Mouse (Mus musculus): ENCODE data around the gene P2rx3.

DNA sequence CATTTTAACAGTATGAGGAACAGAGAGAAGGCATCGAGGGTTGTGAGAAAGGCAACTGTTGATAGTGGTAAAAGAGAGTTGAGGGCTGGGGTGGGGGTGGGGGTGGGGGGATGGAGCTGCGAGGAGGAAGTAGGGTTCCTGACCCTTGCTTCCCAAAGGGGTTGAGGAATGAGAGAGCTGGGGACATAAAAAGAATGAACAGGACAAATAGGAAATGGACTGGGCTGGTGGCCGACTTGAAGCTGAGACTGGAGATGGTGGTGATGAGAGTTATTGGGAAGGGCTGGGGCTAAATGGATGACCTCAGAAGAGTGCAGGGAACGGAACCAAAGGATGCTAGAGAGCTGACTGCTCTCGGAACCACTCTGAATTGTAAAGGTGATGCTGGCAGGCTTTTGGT, 19.4 kb upstream of the P2rx3 start:
- TF ChIP-seq MAX (IDR thresholded peaks at IDR 0.05) = no peak
- no peak for TF ChIP-seq USF1 (IDR thresholded peaks at IDR 0.05; ENCODE audit: low read depth)
- TF ChIP-seq CTCF (IDR thresholded peaks at IDR 0.05; ENCODE audit: control insufficient read depth, insufficient read depth, insufficient read length) = no peak
- no peak for TF ChIP-seq CEBPB (IDR thresholded peaks at IDR 0.05; ENCODE audit: low read depth)
- TF ChIP-seq MYOG (IDR thresholded peaks at IDR 0.05; ENCODE audit: control insufficient read depth, extremely low read depth, insufficient read length) = no peak
- TF ChIP-seq FOSL1 (IDR thresholded peaks at IDR 0.05; ENCODE audit: insufficient read depth, low read length, poor library complexity, severe bottlenecking) = no peak
- TF ChIP-seq MYOD1 (IDR thresholded peaks at IDR 0.05; ENCODE audit: control insufficient read depth, insufficient read length, low read depth) = no peak

Data from C2C12 (cell line).